Mouse (Mus musculus) Patski (cell line): ENCODE data around the gene Tiam1. TPM values are rescaled to one million over a fixed set of nuclear protein-coding genes. Genes with fewer than 3 reads are reported as not detected.

Source experiments
- ATAC-seq: fragments of 100-300 bp; one replicate; pipeline ENCODE4 v1.8.0; 2021
- CTCF ChIA-PET: fragments of 350-600 bp; sonication (Branson Sonifier 250); formaldehyde crosslinking; loops from one replicate; lab custom pipeline; 2022; ENCODE audit warnings: inconsistent platforms; lab: Charles Lee
- POLR2A ChIA-PET: fragments of 350-600 bp; sonication (Branson Sonifier 250); formaldehyde crosslinking; loops from one replicate; lab custom pipeline; 2022; ENCODE audit warnings: antibody characterized with exemption, inconsistent platforms; lab: Charles Lee
- DNase-seq: peaks from one replicate; pipeline ENCODE4 v3.0.0-alpha.2; 2011; ENCODE audit warnings: low read depth, low spot score
- H3K27me3 ChIP-seq: fragments of 371-371 bp; one replicate; pipeline ENCODE4 v1.5.1; 2021
- CTCF ChIP-seq: fragments of 100-300 bp; IDR thresholded peaks from one replicate; pipeline ENCODE4 v1.5.1; 2021
- in situ Hi-C: fragments of 300-500 bp; cut with MboI; formaldehyde crosslinking; loops from 3 replicates; pipeline ENCODE4 v1.11.1; 2018; ENCODE audit warnings: low pct_unique_long_range_greater_than_20kb, mixed read lengths
- polyA plus RNA-seq: library from polyadenylated mRNA; unstranded; gene quantifications from one replicate; pipeline ENCODE4 v1.2.3, GENCODE M21; 2021

Tiam1 gene
- polyA plus RNA-seq, 1 experiment from 2014 or later: 10.8 TPM

DNA sequence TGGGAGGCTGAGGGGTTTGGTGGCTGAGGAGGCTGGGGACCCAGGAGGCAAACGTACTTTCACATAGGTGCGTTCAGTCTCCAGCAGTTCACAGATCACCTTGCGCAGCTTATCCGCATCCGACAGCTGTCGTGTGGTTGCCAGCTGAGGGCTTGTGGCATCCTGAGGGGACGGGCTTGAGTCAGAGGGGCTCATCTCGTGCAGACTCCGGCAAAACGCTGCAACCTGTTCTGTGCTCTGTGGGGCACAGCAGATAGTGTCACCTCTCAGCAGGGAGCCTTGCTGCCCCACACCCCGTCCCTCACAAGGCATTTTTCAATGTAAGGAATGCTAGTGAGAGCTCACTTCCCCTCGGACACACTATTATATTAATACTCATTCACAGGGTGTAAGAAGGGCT, 330.7 kb downstream of the Tiam1 start:
- ATAC-seq (no peak), DNase-seq (no peak)
- H3K27me3 ChIP-seq: no peaks in the 10 kb centered on the region
- CTCF ChIA-PET: no interaction called here
- in situ Hi-C loops: no loop called here
- POLR2A ChIA-PET: no interaction called here
- TF ChIP-seq CTCF: no peak

DNA sequence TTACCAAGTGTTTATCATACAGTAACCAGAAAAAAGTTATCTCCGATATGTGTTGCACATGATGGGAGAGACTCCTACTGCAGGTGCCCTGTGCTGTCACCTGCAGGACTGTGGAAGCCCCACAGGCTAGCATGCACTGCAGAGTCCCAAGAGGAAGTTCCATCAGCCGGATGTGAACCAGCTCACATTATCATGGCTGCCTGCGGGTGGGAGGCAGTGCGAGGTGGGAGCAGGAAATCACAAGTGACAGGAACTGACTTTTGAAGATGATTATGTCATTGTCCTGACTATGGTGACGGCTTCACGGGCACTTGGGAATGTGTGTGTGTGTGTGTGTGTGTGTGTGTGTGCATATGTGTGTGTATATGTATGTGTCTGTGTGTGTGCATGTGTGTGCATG, 333.2 kb downstream of the Tiam1 start:
- in situ Hi-C loops: no loop called here
- ATAC-seq (no peak), DNase-seq (no peak)
- ChIA-PET POLR2A (interaction anchor here (0.6 kb wide), 1 partner anchor 339 kb away, joined by 3 read pairs; no protein-coding TSS in a partner anchor), CTCF (no interaction called here)
- H3K27me3 ChIP-seq: no peaks in the 10 kb centered on the region
- TF ChIP-seq CTCF: no peak

DNA sequence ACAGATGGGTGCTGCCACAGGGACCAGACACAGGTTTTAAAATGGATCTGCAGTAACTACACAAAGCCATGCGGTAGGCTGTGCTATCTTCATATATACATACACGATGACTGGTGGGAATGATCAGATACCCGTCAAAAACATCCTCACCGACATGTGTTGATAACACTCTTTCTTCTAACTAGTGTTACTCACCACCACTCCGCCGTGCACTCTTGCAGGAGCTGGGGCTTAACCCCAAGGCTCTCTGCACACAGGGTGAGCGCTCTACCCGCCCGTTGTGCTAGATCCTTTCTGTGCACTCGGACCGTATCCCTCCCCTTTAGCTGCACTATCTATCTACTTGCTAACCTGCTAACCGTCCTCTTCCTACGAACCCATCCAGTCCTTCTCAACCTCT, 335.4 kb downstream of the Tiam1 start:
- POLR2A ChIA-PET: no interaction called here
- no peak for ATAC-seq
- no peak for DNase-seq
- TF ChIP-seq CTCF: no peak
- CTCF ChIA-PET: no interaction called here
- no peaks in the 10 kb centered on the region for H3K27me3 ChIP-seq
- in situ Hi-C loops: no loop called here

- DNase-seq (no peak), ATAC-seq (no peak)
- ChIA-PET POLR2A (no interaction called here), CTCF (no interaction called here)
- in situ Hi-C loops: no loop called here
- TF ChIP-seq CTCF: no peak
- H3K27me3 ChIP-seq: no peaks in the 10 kb centered on the region
Measured at GRCm38 (mm10) chr16:89805946-89806345, 337.6 kb downstream of the Tiam1 start.

- DNase-seq (no peak), ATAC-seq (no peak)
- no peaks in the 10 kb centered on the region for H3K27me3 ChIP-seq
- ChIA-PET POLR2A (no interaction called here), CTCF (no interaction called here)
- TF ChIP-seq CTCF: no peak
- in situ Hi-C loops: no loop called here
Measured at GRCm38 (mm10) chr16:89805210-89805609, 338.4 kb downstream of the Tiam1 start.

DNA sequence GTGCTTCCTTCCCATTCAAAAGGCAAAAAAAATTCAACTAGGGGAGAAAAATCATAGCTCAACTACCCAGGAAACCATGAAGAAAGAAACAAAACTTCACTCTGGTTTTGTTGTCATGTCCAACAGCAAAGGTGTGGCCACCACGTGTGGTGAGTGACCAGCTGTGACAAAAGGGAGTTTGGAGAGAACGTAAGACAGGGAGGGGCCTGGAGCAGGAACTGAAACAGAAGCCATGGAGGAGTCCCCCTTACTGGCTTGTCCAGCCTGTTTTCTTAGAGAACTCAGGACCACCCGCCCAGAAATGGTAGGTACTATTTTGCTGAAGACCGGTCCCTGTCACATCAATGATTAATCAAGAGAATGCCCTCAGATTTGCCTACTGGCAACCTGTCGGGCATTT, 342.1 kb downstream of the Tiam1 start:
- DNase-seq: no peak
- no peaks in the 10 kb centered on the region for H3K27me3 ChIP-seq
- no peak for ATAC-seq
- in situ Hi-C loops: no loop called here
- CTCF ChIA-PET: interaction anchor here (0.7 kb wide), 1 partner anchor 15 kb away, joined by 3 read pairs; no protein-coding TSS in a partner anchor
- TF ChIP-seq CTCF: no peak
- POLR2A ChIA-PET: no interaction called here

- H3K27me3 ChIP-seq: no peaks in the 10 kb centered on the region
- ChIA-PET POLR2A (no interaction called here), CTCF (interaction anchor here (1.0 kb wide), 1 partner anchor 368 kb away, joined by 3 read pairs; no protein-coding TSS in a partner anchor)
- no peak for ATAC-seq
- in situ Hi-C loops: no loop called here
- TF ChIP-seq CTCF: no peak
- DNase-seq: no peak
Measured at GRCm38 (mm10) chr16:89799772-89800171, 343.8 kb downstream of the Tiam1 start.

DNA sequence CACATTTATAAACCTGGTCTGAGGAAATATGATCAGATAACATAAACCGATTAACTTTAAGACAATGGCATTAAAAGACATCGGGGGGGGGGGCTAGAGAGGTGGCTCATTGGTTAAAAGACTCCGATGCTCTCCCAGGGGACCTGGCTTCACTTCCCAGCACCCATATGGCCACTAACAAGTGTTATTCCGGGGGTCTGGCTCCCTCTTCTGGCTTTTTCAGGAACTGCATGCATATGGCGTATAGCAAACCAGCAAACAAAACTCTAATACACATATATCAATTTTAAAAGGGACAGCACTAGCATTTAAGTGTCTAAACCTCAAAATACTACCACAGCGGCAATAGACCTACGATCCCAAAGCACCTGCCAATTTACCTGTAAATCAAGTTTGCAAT, 347.0 kb downstream of the Tiam1 start:
- in situ Hi-C loops: no loop called here
- CTCF ChIA-PET: no interaction called here
- no peaks in the 10 kb centered on the region for H3K27me3 ChIP-seq
- POLR2A ChIA-PET: no interaction called here
- DNase-seq: no peak
- TF ChIP-seq CTCF: no peak
- ATAC-seq: no peak

- in situ Hi-C loops: no loop called here
- TF ChIP-seq CTCF: no peak
- ATAC-seq (no peak), DNase-seq (no peak)
- POLR2A ChIA-PET: no interaction called here
- H3K27me3 ChIP-seq: no peaks in the 10 kb centered on the region
- CTCF ChIA-PET: no interaction called here
Measured at GRCm38 (mm10) chr16:89789792-89790434, 353.7 kb downstream of the Tiam1 start.

DNA sequence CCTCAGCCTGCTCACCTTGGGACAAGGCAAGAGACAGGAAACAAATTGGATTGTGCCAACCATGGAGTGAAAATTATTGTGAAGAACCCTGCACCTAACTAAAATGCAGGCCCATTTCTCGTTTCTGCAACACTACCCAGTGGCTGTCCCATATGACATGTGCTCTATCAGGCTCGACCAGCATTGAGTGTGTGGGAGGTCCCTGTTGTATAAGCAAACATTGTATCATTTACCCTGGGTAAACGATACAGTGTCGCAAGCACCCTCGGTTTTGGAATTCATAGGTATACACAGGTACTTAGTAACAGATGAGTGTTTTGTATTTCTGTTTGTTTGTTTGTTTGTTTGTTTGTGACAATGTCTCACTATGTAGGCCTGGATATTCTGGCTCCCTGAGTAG, 357.8 kb downstream of the Tiam1 start:
- in situ Hi-C loops: no loop called here
- DNase-seq: no peak
- H3K27me3 ChIP-seq: no peaks in the 10 kb centered on the region
- no peak for TF ChIP-seq CTCF
- ATAC-seq: no peak
- ChIA-PET POLR2A (no interaction called here), CTCF (no interaction called here)

DNA sequence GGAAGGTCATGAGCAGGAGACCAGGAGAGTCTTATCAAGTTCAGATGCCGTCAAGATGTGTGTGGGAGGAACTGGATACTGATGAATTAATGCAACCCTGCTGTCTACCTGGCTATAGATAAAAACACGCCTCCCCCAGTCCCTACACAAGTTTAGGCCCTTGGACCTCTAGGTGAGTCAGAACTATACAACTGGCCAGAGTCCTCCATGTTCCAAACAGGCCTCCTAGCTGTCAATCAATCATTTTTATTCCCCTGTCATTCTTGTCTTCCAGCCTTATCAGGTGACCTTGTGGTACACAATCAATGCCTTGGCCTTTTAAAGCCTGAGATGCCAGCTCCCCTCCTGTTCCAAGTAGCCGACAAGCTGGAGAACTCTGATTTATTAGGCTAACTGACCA, 363.9 kb downstream of the Tiam1 start:
- in situ Hi-C loops: no loop called here
- no peak for TF ChIP-seq CTCF
- ATAC-seq (no peak), DNase-seq (no peak)
- ChIA-PET POLR2A (no interaction called here), CTCF (interaction anchor here (1.4 to 1.6 kb wide), 2 partner anchors 38 to 407 kb away, joined by 3 to 4 read pairs; no protein-coding TSS in a partner anchor)
- peaks cover 3% of the 10 kb centered on the region for H3K27me3 ChIP-seq

GRCm38 (mm10) chr16:89777450-89777849, 366.1 kb downstream of the Tiam1 start:
- no peak for ATAC-seq
- H3K27me3 ChIP-seq: peaks cover 3% of the 10 kb centered on the region
- no peak for TF ChIP-seq CTCF
- no peak for DNase-seq
- ChIA-PET POLR2A (no interaction called here), CTCF (no interaction called here)
- in situ Hi-C loops: no loop called here
